Mouse (Mus musculus) heart, adult 2 months (tissue): ENCODE measurements around the gene Cby1.

ENCODE experiments used
- CTCF ChIP-seq: fragments of 200-600 bp; IDR thresholded peaks from 2 replicates; pipeline ENCODE4 v1.8.1; 2022; ENCODE audit warnings: antibody characterized with exemption, mild to moderate bottlenecking, moderate library complexity
- POLR2A ChIP-seq: fragments of 200-500 bp; IDR thresholded peaks from 2 replicates; pipeline ENCODE4 v1.6.1; 2011; ENCODE audit warnings: mild to moderate bottlenecking, low read depth, low read length, control low read depth; ENCODE audit not compliant: insufficient read depth

- no peak for TF ChIP-seq POLR2A
- TF ChIP-seq CTCF: no peak
Observed at GRCm38 (mm10) chr15:79716710-79717109, 57.7 kb downstream of the Cby1 start.
